Mouse (Mus musculus): ENCODE measurements around the gene Phip. TPM values are rescaled to one million over a fixed set of nuclear protein-coding genes. Genes with fewer than 3 reads are reported as not detected.

Phip gene
- total RNA-seq (2021), result 10 to 100 TPM; 24.9 to 26.7 TPM
- long read RNA-seq, experiment 1, partial matches to known transcripts, result 0 of 2 reads
- long read RNA-seq, experiment 1, other reads (novel, unspliced or antisense), result 2 of 2 reads
- long read RNA-seq, experiment 2, partial matches to known transcripts, result 2 of 4 reads
- long read RNA-seq, experiment 2, other reads (novel, unspliced or antisense), result 2 of 4 reads

GRCm38 (mm10) chr9:82975342-82976215 lies at the start of gene Phip:
TSS of gene Phip (minus strand) at chr9:82975516.
- peak; percentile 94 for DNase-seq

GRCm38 (mm10) chr9:83023724-83024123 lies 48.4 kb upstream of the Phip start:
- DNase-seq, result peak; percentile 9

GRCm38 (mm10) chr9:83014516-83014915 lies 39.2 kb upstream of the Phip start:
- DNase-seq, result no peak

- DNase-seq, result no peak
Observed at GRCm38 (mm10) chr9:83008306-83008705, 33.0 kb upstream of the Phip start.

- no peak for DNase-seq
Observed at GRCm38 (mm10) chr9:83001342-83001741, 26.0 kb upstream of the Phip start.

GRCm38 (mm10) chr9:82997765-82998500 lies 22.6 kb upstream of the Phip start:
- DNase-seq, result no peak

- DNase-seq, result no peak
Observed at GRCm38 (mm10) chr9:82976936-82977335, 1.6 kb upstream of the Phip start.

- DNase-seq, result no peak
Observed at GRCm38 (mm10) chr9:82976219-82976618, 903 bp upstream of the Phip start.

GRCm38 (mm10) chr9:82974962-82975341 lies 364 bp downstream of the Phip start:
- no peak for DNase-seq

GRCm38 (mm10) chr9:82974187-82974861 lies 992 bp downstream of the Phip start:
- peak; percentile 90 for DNase-seq

GRCm38 (mm10) chr9:82973321-82973892 lies 1.9 kb downstream of the Phip start:
- DNase-seq, result no peak

GRCm38 (mm10) chr9:82971433-82971832 lies 3.9 kb downstream of the Phip start:
- peak; percentile 6 for DNase-seq

GRCm38 (mm10) chr9:82967076-82967621 lies 8.2 kb downstream of the Phip start:
- no peak for DNase-seq

GRCm38 (mm10) chr9:82963981-82964380 lies 11.3 kb downstream of the Phip start:
- DNase-seq, result no peak

- DNase-seq, result no peak
Observed at GRCm38 (mm10) chr9:82961352-82961751, 14.0 kb downstream of the Phip start.

- no peak for DNase-seq
Observed at GRCm38 (mm10) chr9:82955267-82955666, 20.0 kb downstream of the Phip start.

- DNase-seq, result no peak
Observed at GRCm38 (mm10) chr9:82952330-82952729, 23.0 kb downstream of the Phip start.

GRCm38 (mm10) chr9:82951435-82952004 lies 23.8 kb downstream of the Phip start:
- DNase-seq, result no peak

- DNase-seq, result no peak
Observed at GRCm38 (mm10) chr9:82907246-82907645, 68.1 kb downstream of the Phip start.

GRCm38 (mm10) chr9:82888645-82889044 lies 86.7 kb downstream of the Phip start:
- no peak for DNase-seq

- no peak for DNase-seq
Observed at GRCm38 (mm10) chr9:82884177-82884576, 91.1 kb downstream of the Phip start.
